Mouse (Mus musculus): ENCODE measurements around the gene Cdkl5. TPM values are rescaled to one million over a fixed set of nuclear protein-coding genes. Genes with fewer than 3 reads are reported as not detected.

Gene Cdkl5
- polyA plus RNA-seq, 1 experiment from 2014 or later, result 2.2 TPM

DNA sequence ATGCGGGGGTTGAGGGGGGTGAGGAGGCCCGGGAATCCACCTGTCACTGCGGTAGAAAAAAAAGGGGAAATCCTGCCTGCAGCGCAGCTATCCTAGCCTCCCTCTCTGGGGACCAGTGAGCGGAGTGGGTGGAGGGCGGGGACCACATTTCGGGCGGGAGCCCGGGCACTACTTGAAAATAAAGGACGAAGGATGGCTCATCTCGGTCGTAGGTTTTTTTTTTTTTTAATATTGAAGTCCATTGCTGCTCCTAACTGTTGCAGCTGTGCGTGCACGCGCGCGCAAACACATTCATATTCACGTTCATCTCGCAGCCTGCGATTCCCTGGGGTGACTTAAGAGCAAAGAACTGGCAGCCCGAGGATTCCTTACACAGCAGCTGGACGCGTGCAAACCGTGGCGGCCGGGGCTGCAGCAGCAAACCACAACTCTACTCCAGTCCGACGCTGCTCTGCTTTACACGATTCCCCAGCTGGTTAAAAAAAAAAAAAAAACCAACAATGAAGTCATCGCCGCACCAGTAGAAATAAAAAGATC, 695 bp upstream of the Cdkl5 start:
- H3K36me3 ChIP-seq (ENCODE audit: control insufficient read depth, insufficient read depth, low read length), result no peaks in the 10 kb centered on the region
- WGBS, result 23% methylated on average over 31 of the region's 31 CpGs
- H3K4me2 ChIP-seq (ENCODE audit: low read depth, low read length), result peak overlapping the region; percentile 54
- H3K4me3 ChIP-seq (ENCODE audit: low read length), result peak overlapping the region; percentile 65
- H3K9ac ChIP-seq (ENCODE audit: low read length), result peak overlapping the region; percentile 64
- H3K4me1 ChIP-seq (replicated peaks; ENCODE audit: control insufficient read depth, insufficient read depth, low read length), result no peaks in the 10 kb centered on the region
- peak overlapping the region; percentile 70 for H3K27ac ChIP-seq (ENCODE audit: low read length)
- H3K27me3 ChIP-seq (ENCODE audit: control insufficient read depth, insufficient read depth, low read depth, low read length), result no peaks in the 10 kb centered on the region
- peak; percentile 59 for ATAC-seq (ENCODE audit: low read depth)
- no peaks in the 10 kb centered on the region for H3K9me3 ChIP-seq (ENCODE audit: control insufficient read depth, low read length)

DNA sequence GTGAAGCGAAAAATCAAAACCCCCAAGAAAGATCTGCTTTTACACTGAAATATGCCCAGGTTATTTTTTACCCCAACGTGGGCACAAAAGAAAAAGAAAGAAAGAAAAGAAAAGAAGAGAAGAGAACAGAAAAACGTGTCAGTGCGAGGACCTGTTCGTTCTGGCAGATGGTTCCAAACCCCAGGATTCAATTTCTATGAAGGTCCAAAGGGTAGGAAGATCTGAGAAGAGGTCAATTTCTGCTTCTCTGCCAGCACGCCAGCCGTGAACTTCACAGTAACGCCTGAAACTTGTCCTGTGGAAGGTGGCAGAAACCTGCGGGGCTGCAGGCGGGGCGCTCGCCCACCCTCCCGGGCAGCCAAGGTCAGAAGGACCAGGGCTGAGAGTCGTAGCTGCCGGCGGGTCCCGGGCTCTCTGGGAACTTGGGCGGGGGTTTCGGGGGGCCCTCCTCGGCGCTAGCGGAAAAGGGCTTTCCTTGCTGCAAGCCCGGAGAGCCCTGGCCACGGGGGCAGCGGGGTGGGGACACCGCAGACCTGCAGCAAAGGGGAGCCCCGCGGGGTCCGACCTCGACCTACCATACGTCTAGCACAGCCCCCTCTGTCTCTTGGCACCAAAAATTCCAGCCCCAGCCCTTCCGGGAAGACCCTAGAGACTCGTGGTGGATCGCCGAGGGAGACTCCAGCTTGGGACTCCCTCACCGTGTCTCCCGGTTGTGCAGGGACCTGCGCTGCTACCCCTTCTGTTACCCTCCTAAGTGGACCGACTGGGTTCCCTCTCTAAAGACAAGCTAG, 560 bp downstream of the Cdkl5 start:
- Histone ChIP-seq H3K36me3 (ENCODE audit: control insufficient read depth, insufficient read depth, low read length) (no peaks in the 10 kb centered on the region), H3K4me1 (replicated peaks; ENCODE audit: control insufficient read depth, insufficient read depth, low read length) (no peaks in the 10 kb centered on the region), H3K27ac (ENCODE audit: low read length) (peak overlapping the region; percentile 59), H3K9ac (ENCODE audit: low read length) (peak overlapping the region; percentile 74), H3K4me2 (ENCODE audit: low read depth, low read length) (peak overlapping the region; percentile 69), H3K27me3 (ENCODE audit: control insufficient read depth, insufficient read depth, low read depth, low read length) (no peaks in the 10 kb centered on the region), H3K4me3 (ENCODE audit: low read length) (peak overlapping the region; percentile 65), H3K9me3 (ENCODE audit: control insufficient read depth, low read length) (no peaks in the 10 kb centered on the region)
- ATAC-seq (ENCODE audit: low read depth), result peak; percentile 62
- WGBS, result 19% methylated on average over 37 of the region's 39 CpGs

DNA sequence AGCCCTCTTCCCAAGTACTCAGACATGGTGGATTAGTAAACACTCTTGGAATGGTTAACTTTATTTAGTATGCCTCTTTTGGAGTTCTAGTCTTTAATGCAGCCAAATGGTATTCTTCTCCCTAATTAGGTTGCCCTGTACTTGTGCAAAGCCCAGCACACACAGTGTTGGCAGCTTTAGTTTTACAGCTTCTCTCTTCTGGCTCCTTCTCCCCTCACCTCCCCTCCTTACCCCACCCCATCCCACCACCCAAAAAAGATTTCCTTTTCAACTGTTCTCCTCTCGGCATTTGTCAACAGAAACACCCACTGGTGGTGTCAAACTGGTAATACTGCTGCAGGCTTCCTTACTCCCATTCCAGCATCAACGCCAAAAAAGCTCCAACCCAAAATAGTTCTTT, 1.8 kb downstream of the Cdkl5 start:
- no peak overlapping the region for H3K9ac ChIP-seq (ENCODE audit: low read length)
- WGBS, result 42% methylated on average over 2 of the region's 2 CpGs
- H3K4me3 ChIP-seq (ENCODE audit: low read length), result no peak overlapping the region
- no peaks in the 10 kb centered on the region for H3K27me3 ChIP-seq (ENCODE audit: control insufficient read depth, insufficient read depth, low read depth, low read length)
- no peak overlapping the region for H3K27ac ChIP-seq (ENCODE audit: low read length)
- H3K9me3 ChIP-seq (ENCODE audit: control insufficient read depth, low read length), result no peaks in the 10 kb centered on the region
- no peaks in the 10 kb centered on the region for H3K4me1 ChIP-seq (replicated peaks; ENCODE audit: control insufficient read depth, insufficient read depth, low read length)
- no peak overlapping the region for H3K4me2 ChIP-seq (ENCODE audit: low read depth, low read length)
- no peaks in the 10 kb centered on the region for H3K36me3 ChIP-seq (ENCODE audit: control insufficient read depth, insufficient read depth, low read length)
- no peak for ATAC-seq (ENCODE audit: low read depth)

DNA sequence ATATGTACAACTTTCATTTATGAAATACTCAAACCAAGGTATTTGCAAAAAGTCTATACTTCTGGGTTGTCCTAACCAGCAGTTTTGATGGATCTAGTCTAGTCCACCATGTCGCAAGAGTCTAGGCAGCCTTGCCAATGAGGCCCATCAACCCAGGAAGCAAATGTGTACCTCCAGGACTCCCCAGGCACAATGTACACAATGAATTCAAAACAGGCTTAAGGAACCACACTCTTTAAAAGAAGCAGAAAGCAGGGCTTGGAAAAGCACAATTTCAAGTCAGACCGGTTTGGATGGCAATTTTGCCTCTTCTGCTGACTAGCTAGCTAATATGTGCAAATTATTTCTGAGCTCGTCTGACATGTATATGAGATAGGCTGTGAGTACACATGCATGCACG, 4.2 kb downstream of the Cdkl5 start:
- no peak overlapping the region for H3K27ac ChIP-seq (ENCODE audit: low read length)
- no peaks in the 10 kb centered on the region for H3K4me1 ChIP-seq (replicated peaks; ENCODE audit: control insufficient read depth, insufficient read depth, low read length)
- no peak for ATAC-seq (ENCODE audit: low read depth)
- no peaks in the 10 kb centered on the region for H3K27me3 ChIP-seq (ENCODE audit: control insufficient read depth, insufficient read depth, low read depth, low read length)
- WGBS, result 70% methylated on average over 4 of the region's 4 CpGs
- H3K9ac ChIP-seq (ENCODE audit: low read length), result no peak overlapping the region
- H3K36me3 ChIP-seq (ENCODE audit: control insufficient read depth, insufficient read depth, low read length), result no peaks in the 10 kb centered on the region
- H3K4me2 ChIP-seq (ENCODE audit: low read depth, low read length), result no peak overlapping the region
- no peaks in the 10 kb centered on the region for H3K9me3 ChIP-seq (ENCODE audit: control insufficient read depth, low read length)
- no peak overlapping the region for H3K4me3 ChIP-seq (ENCODE audit: low read length)

DNA sequence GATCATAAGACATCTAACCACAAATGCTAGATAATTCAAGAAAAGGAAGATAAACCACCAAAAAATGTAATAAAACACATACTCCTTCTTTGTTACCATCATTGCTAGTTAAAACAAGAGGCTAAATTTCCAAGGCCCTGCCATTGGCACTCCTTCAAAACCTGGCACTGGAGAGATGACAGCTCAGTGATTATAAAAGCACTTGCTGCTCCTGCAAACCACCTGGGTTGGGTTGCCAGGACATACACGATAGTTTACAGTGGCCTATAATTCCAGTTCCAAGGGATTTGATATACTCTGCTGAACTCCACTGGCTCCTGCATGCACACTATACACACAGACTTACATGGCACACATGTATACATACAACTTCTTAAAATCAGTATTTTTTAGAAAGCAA, 16.6 kb downstream of the Cdkl5 start:
- no peak for ATAC-seq (ENCODE audit: low read depth)
- H3K4me2 ChIP-seq (ENCODE audit: low read depth, low read length), result no peak overlapping the region
- no peaks in the 10 kb centered on the region for H3K36me3 ChIP-seq (ENCODE audit: control insufficient read depth, insufficient read depth, low read length)
- no peaks in the 10 kb centered on the region for H3K9me3 ChIP-seq (ENCODE audit: control insufficient read depth, low read length)
- no peak overlapping the region for H3K4me3 ChIP-seq (ENCODE audit: low read length)
- 78% methylated on average over 1 of the region's 1 CpGs for WGBS
- H3K9ac ChIP-seq (ENCODE audit: low read length), result no peak overlapping the region
- no peak overlapping the region for H3K27ac ChIP-seq (ENCODE audit: low read length)
- H3K27me3 ChIP-seq (ENCODE audit: control insufficient read depth, insufficient read depth, low read depth, low read length), result no peaks in the 10 kb centered on the region; the same call in 1 of the 2 replicates
- H3K4me1 ChIP-seq (replicated peaks; ENCODE audit: control insufficient read depth, insufficient read depth, low read length), result no peaks in the 10 kb centered on the region

DNA sequence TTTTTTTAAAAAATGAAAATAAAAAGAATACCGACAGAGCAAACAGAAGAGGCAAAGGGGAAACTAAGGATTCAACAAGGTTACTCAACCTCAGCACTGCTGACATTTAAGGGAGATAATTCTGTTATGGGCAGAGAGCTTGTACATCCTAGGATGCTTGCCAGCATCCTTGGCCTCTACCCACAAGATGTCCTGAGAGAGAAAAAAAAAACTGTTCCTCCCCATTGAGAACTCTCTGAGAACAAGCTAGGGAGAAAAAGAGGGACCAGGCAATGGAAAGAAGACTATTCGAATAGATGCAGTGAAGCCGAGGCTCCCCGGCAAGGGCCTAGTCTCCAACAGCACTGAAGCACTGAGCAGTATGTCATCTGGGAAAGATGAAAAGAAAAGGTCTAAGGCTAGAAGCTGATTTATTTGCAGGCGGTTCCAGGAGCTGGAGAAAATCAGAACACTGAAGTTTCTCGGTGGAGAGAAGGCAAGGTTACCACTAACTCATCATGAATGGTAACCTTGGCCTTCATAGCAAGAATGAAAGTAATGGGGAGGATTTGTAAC, 22.4 kb downstream of the Cdkl5 start:
- no peak for ATAC-seq (ENCODE audit: low read depth)
- Histone ChIP-seq H3K27ac (ENCODE audit: low read length) (no peak overlapping the region), H3K4me3 (ENCODE audit: low read length) (no peak overlapping the region), H3K9me3 (ENCODE audit: control insufficient read depth, low read length) (no peaks in the 10 kb centered on the region), H3K4me1 (replicated peaks; ENCODE audit: control insufficient read depth, insufficient read depth, low read length) (no peaks in the 10 kb centered on the region), H3K4me2 (ENCODE audit: low read depth, low read length) (no peak overlapping the region), H3K9ac (ENCODE audit: low read length) (no peak overlapping the region), H3K27me3 (ENCODE audit: control insufficient read depth, insufficient read depth, low read depth, low read length) (no peaks in the 10 kb centered on the region), H3K36me3 (ENCODE audit: control insufficient read depth, insufficient read depth, low read length) (no peaks in the 10 kb centered on the region)
- 93% methylated on average over 6 of the region's 6 CpGs for WGBS

DNA sequence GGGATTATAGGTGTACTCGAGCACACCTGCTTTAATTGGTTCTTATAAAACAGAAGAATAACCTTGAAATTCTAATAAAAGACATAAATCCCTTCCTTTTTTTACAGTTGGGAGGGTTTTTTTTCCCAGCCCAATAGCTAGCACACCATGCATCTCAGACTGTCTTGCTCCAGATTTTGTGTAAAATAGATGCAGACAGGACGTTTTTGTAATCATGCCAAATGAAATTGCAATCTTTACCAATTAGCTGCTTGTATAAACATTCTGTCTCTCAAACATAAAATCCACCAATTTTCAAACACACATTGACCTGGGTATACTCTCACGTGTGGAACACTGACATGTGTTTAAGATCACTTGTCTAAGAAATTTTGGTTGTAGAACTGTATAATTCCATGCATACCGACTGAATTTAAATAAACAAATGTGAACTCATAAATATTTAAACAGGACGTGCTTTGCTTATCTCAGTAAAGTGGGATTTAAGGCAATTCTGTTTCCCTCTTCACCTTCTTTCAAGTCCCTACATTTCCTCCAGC, 35.8 kb downstream of the Cdkl5 start:
- no peaks in the 10 kb centered on the region for H3K36me3 ChIP-seq (ENCODE audit: control insufficient read depth, insufficient read depth, low read length)
- no peak overlapping the region for H3K4me2 ChIP-seq (ENCODE audit: low read depth, low read length)
- ATAC-seq (ENCODE audit: low read depth), result no peak
- H3K9me3 ChIP-seq (ENCODE audit: control insufficient read depth, low read length), result no peaks in the 10 kb centered on the region
- no peak overlapping the region for H3K27ac ChIP-seq (ENCODE audit: low read length)
- no peak overlapping the region for H3K9ac ChIP-seq (ENCODE audit: low read length)
- H3K4me3 ChIP-seq (ENCODE audit: low read length), result no peak overlapping the region
- no peaks in the 10 kb centered on the region for H3K4me1 ChIP-seq (replicated peaks; ENCODE audit: control insufficient read depth, insufficient read depth, low read length)
- 45% methylated on average over 5 of the region's 5 CpGs for whole genome bisulfite sequencing
- H3K27me3 ChIP-seq (ENCODE audit: control insufficient read depth, insufficient read depth, low read depth, low read length), result no peaks in the 10 kb centered on the region

DNA sequence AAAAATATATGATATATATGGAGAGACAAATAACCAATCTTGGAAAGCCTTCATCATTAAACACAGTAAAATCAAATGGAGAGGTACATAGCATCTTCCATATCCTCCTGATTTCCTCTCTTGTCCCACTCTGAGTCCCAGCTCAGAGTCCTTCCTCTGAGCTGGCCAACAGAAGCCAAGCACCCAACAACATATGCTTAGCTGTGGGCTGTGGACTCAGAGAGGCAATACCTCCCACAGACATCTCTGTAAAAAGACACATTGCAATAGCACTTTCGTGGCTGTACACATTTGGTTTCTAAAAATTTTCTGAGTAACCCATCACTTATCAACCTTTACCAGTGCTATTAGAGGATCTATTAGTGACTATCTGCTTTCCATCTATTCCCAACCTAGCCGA, 44.9 kb downstream of the Cdkl5 start:
- 83% methylated on average over 2 of the region's 2 CpGs for WGBS
- no peaks in the 10 kb centered on the region for H3K9me3 ChIP-seq (ENCODE audit: control insufficient read depth, low read length)
- no peaks in the 10 kb centered on the region; the same call in 1 of the 2 replicates for H3K27me3 ChIP-seq (ENCODE audit: control insufficient read depth, insufficient read depth, low read depth, low read length)

DNA sequence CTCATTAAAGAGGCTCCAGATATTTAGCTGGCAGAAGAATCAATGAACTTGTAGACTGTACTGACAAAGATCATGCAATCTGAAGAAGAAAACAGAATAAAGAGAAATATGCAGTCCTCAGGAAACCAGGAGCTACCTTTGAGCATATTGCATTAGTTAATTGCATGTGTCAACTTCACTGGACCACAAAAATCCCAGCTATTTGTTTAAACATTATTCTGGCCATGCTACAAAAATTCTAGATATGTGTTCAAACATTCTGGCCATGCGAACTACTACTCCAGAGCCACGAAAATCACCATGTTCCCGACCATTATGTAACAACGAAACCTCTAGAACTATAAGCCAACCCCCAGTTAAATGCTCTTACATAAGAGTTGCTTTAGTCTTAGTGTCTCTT, 49.8 kb downstream of the Cdkl5 start:
- no peak overlapping the region for H3K4me2 ChIP-seq (ENCODE audit: low read depth, low read length)
- WGBS, result 60% methylated on average over 4 of the region's 4 CpGs
- no peak overlapping the region for H3K4me3 ChIP-seq (ENCODE audit: low read length)
- H3K27ac ChIP-seq (ENCODE audit: low read length), result no peak overlapping the region
- no peaks in the 10 kb centered on the region for H3K4me1 ChIP-seq (replicated peaks; ENCODE audit: control insufficient read depth, insufficient read depth, low read length)
- ATAC-seq (ENCODE audit: low read depth), result no peak
- no peaks in the 10 kb centered on the region for H3K36me3 ChIP-seq (ENCODE audit: control insufficient read depth, insufficient read depth, low read length)
- H3K27me3 ChIP-seq (ENCODE audit: control insufficient read depth, insufficient read depth, low read depth, low read length), result no peaks in the 10 kb centered on the region
- no peak overlapping the region for H3K9ac ChIP-seq (ENCODE audit: low read length)
- H3K9me3 ChIP-seq (ENCODE audit: control insufficient read depth, low read length), result no peaks in the 10 kb centered on the region

More for the DNA sequence above, 44.9 kb downstream of the Cdkl5 start:
- H3K9ac ChIP-seq (ENCODE audit: low read length), result no peak overlapping the region
- H3K27ac ChIP-seq (ENCODE audit: low read length), result no peak overlapping the region
- no peak overlapping the region for H3K4me3 ChIP-seq (ENCODE audit: low read length)
- no peak for ATAC-seq (ENCODE audit: low read depth)
- no peak overlapping the region for H3K4me2 ChIP-seq (ENCODE audit: low read depth, low read length)
- H3K4me1 ChIP-seq (replicated peaks; ENCODE audit: control insufficient read depth, insufficient read depth, low read length), result no peaks in the 10 kb centered on the region
- H3K36me3 ChIP-seq (ENCODE audit: control insufficient read depth, insufficient read depth, low read length), result no peaks in the 10 kb centered on the region

All from lung, embryonic 16.5 days (tissue).